Mouse (Mus musculus) neural tube, embryonic 14.5 days (tissue): ENCODE results near the gene Nr2c1. TPM values are rescaled to one million over a fixed set of nuclear protein-coding genes. Genes with fewer than 3 reads are reported as not detected.

ENCODE experiments used
- ATAC-seq: fragments of 200-750 bp; cut with Nextera tagmentation; 2 replicates; pipeline ENCODE4 v1.8.0; 2017; ENCODE audit warnings: low read depth, mild to moderate bottlenecking, moderate TSS enrichment, moderate library complexity
- H3K27ac ChIP-seq: fragments of 300-500 bp; sonication (generic); 2 replicates; pipeline ENCODE4 v1.5.1; 2014; ENCODE audit warnings: low read depth, mild to moderate bottlenecking, control low read depth, low read length, moderate library complexity, mixed read lengths
- H3K27me3 ChIP-seq: fragments of 300-500 bp; sonication (generic); 2 replicates; pipeline ENCODE4 v1.6.1; 2014; ENCODE audit warnings: low read length; ENCODE audit not compliant: control insufficient read depth, insufficient read depth
- H3K36me3 ChIP-seq: fragments of 300-500 bp; sonication (generic); 2 replicates; pipeline ENCODE4 v1.6.1; 2014; ENCODE audit warnings: low read length, mixed read lengths; ENCODE audit not compliant: control insufficient read depth, insufficient read depth
- H3K4me1 ChIP-seq: fragments of 300-500 bp; sonication (generic); 2 replicates; pipeline ENCODE4 v1.6.1; 2014; ENCODE audit warnings: low read length; ENCODE audit not compliant: control insufficient read depth, insufficient read depth
- H3K4me2 ChIP-seq: fragments of 300-500 bp; sonication (generic); 2 replicates; pipeline ENCODE4 v1.6.1; 2014; ENCODE audit warnings: mild to moderate bottlenecking, low read depth, low read length, control low read depth
- H3K4me3 ChIP-seq: fragments of 300-500 bp; sonication (generic); 2 replicates; pipeline ENCODE4 v1.5.1; 2014; ENCODE audit warnings: low read depth, low read length, control low read depth, mixed read lengths
- H3K9ac ChIP-seq: fragments of 300-500 bp; sonication (generic); replicated peaks from 2 replicates; pipeline ENCODE4 v1.6.1; 2014; ENCODE audit warnings: low read depth, mild to moderate bottlenecking, control low read depth, low read length, mixed read lengths
- H3K9me3 ChIP-seq: fragments of 300-500 bp; sonication (generic); 2 replicates; pipeline ENCODE4 v1.6.1; 2016; ENCODE audit warnings: low read length; ENCODE audit not compliant: control insufficient read depth
- WGBS: fragments of 180-500 bp; shearing (Covaris S2); extraction: QIAGEN DNeasy Blood & Tissue Kit; methylation state at CpG from one replicate; pipeline ENCODE4 v1.1.7; 2014; 5-methylcytosine and 5-hydroxymethylcytosine counted together
- polyA plus RNA-seq: library from polyadenylated mRNA; unstranded; fragments of >200 nt; fragmentation: Nextera tagmentation; extraction: Ambion mirVana; gene quantifications from 2 replicates; pipeline ENCODE4 v1.2.1, GENCODE M21; 2014

The Nr2c1 gene
- polyA plus RNA-seq, 1 experiment from 2014 or later: 8.4 TPM

DNA sequence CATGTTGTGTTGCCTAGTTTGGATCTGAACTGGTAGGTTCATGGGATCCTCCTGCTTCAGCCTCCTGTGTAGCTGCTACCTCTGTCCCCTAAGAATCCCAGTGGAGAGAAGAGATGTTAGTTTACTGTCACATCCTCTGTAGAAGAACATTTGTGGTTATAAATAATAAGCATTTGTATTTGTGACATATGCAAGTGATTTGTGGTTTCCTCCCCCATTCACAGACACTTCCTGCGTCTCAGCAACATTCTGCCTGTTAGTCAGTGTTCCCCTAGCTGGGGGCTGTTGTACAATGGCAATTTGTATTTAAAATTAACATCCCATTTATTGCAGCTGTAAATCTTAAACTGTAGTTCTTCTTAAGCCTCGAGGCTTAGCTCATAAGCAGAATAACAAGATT, 63.9 kb downstream of the Nr2c1 start:
- 32% methylated on average over 2 of the region's 2 CpGs for WGBS
- Histone ChIP-seq H3K27ac (no peak overlapping the region), H3K4me2 (no peak overlapping the region)

GRCm38 (mm10) chr10:94225026-94225750, 77.4 kb downstream of the Nr2c1 start:
- Histone ChIP-seq H3K4me1 (0 out of 2 replicates have a peak, but pooled peaks cover under 1% of the 10 kb centered on the region), H3K36me3 (0 out of 2 replicates have a peak, but pooled peaks cover 3% of the 10 kb centered on the region), H3K27ac (no peak overlapping the region), H3K4me2 (no peak overlapping the region), H3K9me3 (no peaks in the 10 kb centered on the region), H3K4me3 (no peak overlapping the region), H3K27me3 (no peaks in the 10 kb centered on the region), H3K9ac (no peak overlapping the region)
- 86% methylated on average over 6 of the region's 6 CpGs for WGBS
- no peak for ATAC-seq

More for the DNA sequence above, 63.9 kb downstream of the Nr2c1 start:
- Histone ChIP-seq H3K9ac (no peak overlapping the region), H3K36me3 (peaks cover 13% of the 10 kb centered on the region), H3K27me3 (no peaks in the 10 kb centered on the region), H3K9me3 (no peaks in the 10 kb centered on the region), H3K4me1 (no peaks in the 10 kb centered on the region), H3K4me3 (no peak overlapping the region)
- no peak for ATAC-seq

DNA sequence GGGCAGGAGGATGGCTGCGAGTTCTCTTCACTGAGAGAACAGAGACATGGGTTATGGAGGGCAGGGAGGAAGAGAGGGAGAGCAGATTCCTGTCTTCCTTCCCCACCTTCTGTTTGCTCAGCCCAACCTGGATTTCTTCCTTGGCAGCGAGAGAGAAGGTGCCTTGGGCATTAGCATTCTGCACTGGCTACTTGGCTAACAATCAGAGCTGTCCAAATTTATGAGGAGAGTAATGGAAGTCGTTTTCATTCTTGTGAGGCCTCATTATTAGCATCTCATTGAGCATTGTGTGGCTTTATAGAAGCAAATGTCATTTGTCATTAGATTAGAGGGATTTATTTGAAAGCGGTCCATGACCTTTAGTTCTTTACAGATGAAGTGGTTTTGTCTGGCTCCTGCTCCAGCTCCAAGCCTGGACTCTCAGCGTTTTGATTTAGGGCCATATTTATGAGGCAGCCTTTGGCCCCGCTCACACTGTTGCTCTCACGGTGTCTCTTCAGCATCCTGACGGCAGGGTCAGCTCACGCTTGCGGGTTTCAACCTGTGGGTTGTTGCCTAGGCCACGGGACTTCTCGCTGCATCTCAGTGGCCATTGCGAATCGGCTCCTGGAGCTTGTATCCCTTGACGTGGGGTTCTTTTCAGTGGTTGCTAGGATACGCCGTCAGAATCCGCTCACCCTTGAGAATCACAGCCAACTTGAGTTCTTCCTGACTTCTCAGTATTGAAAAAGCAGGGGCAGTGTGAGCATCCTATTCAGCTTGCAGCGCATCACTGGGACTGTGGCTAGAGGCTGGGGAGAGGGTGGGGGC, 82.6 kb downstream of the Nr2c1 start:
- peak; percentile 93 for ATAC-seq
- no peaks in the 10 kb centered on the region for H3K9me3 ChIP-seq
- peaks cover 10% of the 10 kb centered on the region for H3K4me1 ChIP-seq
- no peak overlapping the region for H3K9ac ChIP-seq
- no peaks in the 10 kb centered on the region for H3K27me3 ChIP-seq
- no peaks in the 10 kb centered on the region for H3K36me3 ChIP-seq
- H3K27ac ChIP-seq: peak overlapping the region; percentile 30
- H3K4me3 ChIP-seq: no peak overlapping the region
- peak overlapping the region; percentile 33; the same call in 1 of the 2 replicates for H3K4me2 ChIP-seq
- 17% methylated on average over 19 of the region's 19 CpGs for WGBS

- Histone ChIP-seq H3K4me2 (peak overlapping the region; percentile 33; the same call in 1 of the 2 replicates), H3K9me3 (no peaks in the 10 kb centered on the region), H3K36me3 (no peaks in the 10 kb centered on the region), H3K9ac (no peak overlapping the region), H3K27ac (peak overlapping the region; percentile 30; the same call in 1 of the 2 replicates), H3K4me1 (peaks cover 10% of the 10 kb centered on the region), H3K4me3 (no peak overlapping the region), H3K27me3 (no peaks in the 10 kb centered on the region)
- 50% methylated on average over 6 of the region's 6 CpGs for WGBS
- peak; percentile 69 for ATAC-seq
Measured at GRCm38 (mm10) chr10:94231025-94231424, 83.2 kb downstream of the Nr2c1 start.

DNA sequence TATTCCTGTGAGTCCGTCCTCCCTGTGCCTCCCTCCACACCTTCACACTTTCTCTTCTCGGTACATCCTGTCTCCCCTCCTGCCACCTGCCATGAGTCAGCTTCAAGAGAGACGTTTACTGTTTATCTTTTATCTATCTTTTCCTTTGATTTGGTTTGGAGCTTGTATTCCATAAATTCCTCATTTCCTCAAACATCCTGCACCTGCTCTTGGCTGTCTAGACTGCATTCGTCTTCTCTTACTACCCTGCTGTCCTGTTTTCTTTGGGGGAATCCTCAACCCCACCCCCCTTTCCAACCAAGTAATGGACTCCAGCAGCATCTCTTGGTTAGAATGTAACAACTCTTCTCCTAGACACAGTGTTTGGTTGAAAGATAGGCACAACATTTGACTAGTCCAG, 87.4 kb downstream of the Nr2c1 start:
- WGBS: 57% methylated on average over 4 of the region's 4 CpGs
- Histone ChIP-seq H3K36me3 (no peaks in the 10 kb centered on the region), H3K27me3 (no peaks in the 10 kb centered on the region), H3K9me3 (no peaks in the 10 kb centered on the region), H3K4me2 (no peak overlapping the region), H3K4me1 (peaks cover 9% of the 10 kb centered on the region), H3K9ac (no peak overlapping the region), H3K4me3 (no peak overlapping the region), H3K27ac (no peak overlapping the region)
- ATAC-seq: no peak

GRCm38 (mm10) chr10:94241346-94241745, 93.5 kb downstream of the Nr2c1 start:
- H3K27me3 ChIP-seq: no peaks in the 10 kb centered on the region
- H3K36me3 ChIP-seq: no peaks in the 10 kb centered on the region
- no peak for ATAC-seq
- 66% methylated on average over 2 of the region's 2 CpGs for WGBS
- H3K9me3 ChIP-seq: no peaks in the 10 kb centered on the region
- H3K4me1 ChIP-seq: no peaks in the 10 kb centered on the region
- no peak overlapping the region for H3K9ac ChIP-seq
- H3K4me3 ChIP-seq: no peak overlapping the region
- no peak overlapping the region for H3K27ac ChIP-seq
- no peak overlapping the region for H3K4me2 ChIP-seq

Other genes starting within 250 kb of the Nr2c1 start
- gene Vezt, start 112.2 kb upstream of the Nr2c1 start, polyA plus RNA-seq: 60.5 and 62.3 TPM in 2 replicates
- gene Fgd6, start 112.0 kb upstream of the Nr2c1 start, polyA plus RNA-seq: 2.4 and 3.4 TPM in 2 replicates
- 427 and 462 TPM in 2 replicates for gene Ndufa12, start 50.7 kb downstream of the Nr2c1 start, polyA plus RNA-seq
- gene Gm4792, start 150.7 kb downstream of the Nr2c1 start, polyA plus RNA-seq: 0.74 TPM in 1 of 2 replicates, not detected in the other
- gene Tmcc3, start 163.9 kb downstream of the Nr2c1 start, polyA plus RNA-seq: 19.1 and 24.2 TPM in 2 replicates